Mouse (Mus musculus) stomach, postnatal 0 days (tissue): Measurements from ENCODE around the gene Ick. TPM values are rescaled to one million over a fixed set of nuclear protein-coding genes. Genes with fewer than 3 reads are reported as not detected.

Source experiments
- ATAC-seq: fragments of 200-750 bp; cut with Nextera tagmentation; 2 replicates; pipeline ENCODE4 v1.8.0; 2017; ENCODE audit not compliant: low FRiP score, low TSS enrichment
- DNase-seq: peaks from one replicate; pipeline ENCODE4 v3.0.0-alpha.2; 2016; ENCODE audit warnings: low spot score
- H3K27ac ChIP-seq: fragments of 300-500 bp; sonication (generic); replicated peaks from 2 replicates; pipeline ENCODE4 v1.5.1; 2014; ENCODE audit warnings: mild to moderate bottlenecking, control low read depth
- H3K27me3 ChIP-seq: fragments of 300-500 bp; sonication (generic); 2 replicates; pipeline ENCODE4 v1.6.1; 2014; ENCODE audit warnings: low read length; ENCODE audit not compliant: control insufficient read depth, insufficient read depth
- H3K36me3 ChIP-seq: fragments of 300-500 bp; sonication (generic); 2 replicates; pipeline ENCODE4 v1.6.1; 2014; ENCODE audit warnings: low read length, mixed read lengths; ENCODE audit not compliant: control insufficient read depth, insufficient read depth
- H3K4me1 ChIP-seq: fragments of 300-500 bp; sonication (generic); replicated peaks from 2 replicates; pipeline ENCODE4 v1.6.1; 2014; ENCODE audit warnings: antibody characterized with exemption; ENCODE audit not compliant: control insufficient read depth, insufficient read depth
- H3K4me2 ChIP-seq: fragments of 300-500 bp; sonication (generic); replicated peaks from 2 replicates; pipeline ENCODE4 v1.6.1; 2014; ENCODE audit warnings: low read depth, mild to moderate bottlenecking, control low read depth, moderate library complexity
- H3K4me3 ChIP-seq: fragments of 300-500 bp; sonication (generic); 2 replicates; pipeline ENCODE4 v1.5.1; 2014; ENCODE audit warnings: low read depth, low read length, control low read depth
- H3K9ac ChIP-seq: fragments of 300-500 bp; sonication (generic); 2 replicates; pipeline ENCODE4 v1.6.1; 2014; ENCODE audit warnings: mild to moderate bottlenecking, low read length, control low read depth, mixed read lengths
- H3K9me3 ChIP-seq: fragments of 300-500 bp; sonication (generic); 2 replicates; pipeline ENCODE4 v1.6.1; 2016; ENCODE audit warnings: low read length; ENCODE audit not compliant: control insufficient read depth
- CTCF ChIP-seq: IDR thresholded peaks from 2 replicates; pipeline ENCODE4 v1.5.1; 2016; ENCODE audit warnings: antibody characterized with exemption, low read depth, mild to moderate bottlenecking, moderate library complexity
- EP300 ChIP-seq: optimal IDR thresholded peaks from 2 replicates; pipeline ENCODE3; 2016; ENCODE audit warnings: antibody characterized with exemption
- WGBS: fragments of 180-500 bp; shearing (Covaris S2); extraction: QIAGEN DNeasy Blood & Tissue Kit; methylation state at CpG from one replicate; pipeline ENCODE4 v1.1.7; 2014; 5-methylcytosine and 5-hydroxymethylcytosine counted together
- polyA plus RNA-seq: library from polyadenylated mRNA; unstranded; fragments of >200 nt; fragmentation: Nextera tagmentation; extraction: Ambion mirVana; gene quantifications from 2 replicates; pipeline ENCODE4 v1.2.1, GENCODE M21; 2015

Gene Ick
- polyA plus RNA-seq, 1 experiment from 2014 or later, result 28.5 TPM

DNA sequence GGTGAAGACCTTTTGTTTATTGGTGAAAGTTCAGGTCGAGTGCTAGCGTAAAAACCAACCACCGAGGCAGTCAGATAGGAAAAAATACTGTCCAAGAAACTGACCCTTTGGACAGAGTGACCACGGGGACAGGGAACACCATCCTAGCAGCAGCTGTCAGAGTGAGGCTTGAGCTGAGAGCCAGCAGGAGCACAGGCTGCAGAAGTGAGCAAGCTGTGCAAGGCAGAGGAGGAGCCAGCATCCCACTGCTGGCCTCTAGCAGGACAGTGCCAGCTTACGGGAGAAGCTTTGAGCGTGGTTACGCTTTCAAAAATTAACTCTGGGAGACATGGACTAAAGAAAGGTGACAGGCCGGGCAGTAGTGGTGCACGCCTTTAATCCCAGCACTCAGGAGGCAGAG lies 21.2 kb upstream of the Ick start:
- no peak overlapping the region for H3K9ac ChIP-seq
- TF ChIP-seq CTCF, result no peak
- TF ChIP-seq EP300, result no peak
- H3K4me2 ChIP-seq, result no peak overlapping the region
- H3K36me3 ChIP-seq, result peaks cover 27% of the 10 kb centered on the region
- ATAC-seq (no peak), DNase-seq (no peak)
- WGBS, result 95% methylated on average over 9 of the region's 9 CpGs
- H3K9me3 ChIP-seq, result no peaks in the 10 kb centered on the region
- H3K27me3 ChIP-seq, result no peaks in the 10 kb centered on the region
- no peak overlapping the region for H3K27ac ChIP-seq
- no peak overlapping the region for H3K4me3 ChIP-seq
- H3K4me1 ChIP-seq, result no peaks in the 10 kb centered on the region

DNA sequence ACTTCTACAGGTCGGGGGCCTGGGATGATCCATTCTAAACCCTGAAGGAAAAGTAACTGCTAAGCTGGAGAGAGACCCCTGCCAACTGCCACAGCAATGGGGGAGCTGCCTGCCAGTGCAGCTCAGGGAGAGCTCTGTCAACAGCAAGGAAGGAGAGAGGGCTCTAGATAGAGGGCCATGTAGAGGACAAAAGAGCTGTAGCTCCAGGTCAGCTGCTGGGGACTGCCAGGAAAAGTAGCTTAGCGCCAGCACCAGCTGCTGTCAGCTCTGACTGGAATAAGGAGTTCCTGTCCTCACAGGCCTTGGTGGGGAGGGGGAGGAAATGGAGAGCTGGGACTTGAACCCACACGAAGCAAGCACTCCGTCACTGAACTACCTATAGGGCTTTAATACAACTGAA lies 20.5 kb upstream of the Ick start:
- Histone ChIP-seq H3K36me3 (peaks cover 28% of the 10 kb centered on the region), H3K4me2 (no peak overlapping the region), H3K9ac (no peak overlapping the region), H3K9me3 (no peaks in the 10 kb centered on the region), H3K27me3 (no peaks in the 10 kb centered on the region), H3K4me1 (no peaks in the 10 kb centered on the region), H3K4me3 (no peak overlapping the region), H3K27ac (no peak overlapping the region)
- no peak for DNase-seq
- TF ChIP-seq EP300 (no peak), CTCF (no peak)
- 71% methylated on average over 4 of the region's 4 CpGs for WGBS
- ATAC-seq, result peak; percentile 29; the same call in 1 of the 2 replicates

DNA sequence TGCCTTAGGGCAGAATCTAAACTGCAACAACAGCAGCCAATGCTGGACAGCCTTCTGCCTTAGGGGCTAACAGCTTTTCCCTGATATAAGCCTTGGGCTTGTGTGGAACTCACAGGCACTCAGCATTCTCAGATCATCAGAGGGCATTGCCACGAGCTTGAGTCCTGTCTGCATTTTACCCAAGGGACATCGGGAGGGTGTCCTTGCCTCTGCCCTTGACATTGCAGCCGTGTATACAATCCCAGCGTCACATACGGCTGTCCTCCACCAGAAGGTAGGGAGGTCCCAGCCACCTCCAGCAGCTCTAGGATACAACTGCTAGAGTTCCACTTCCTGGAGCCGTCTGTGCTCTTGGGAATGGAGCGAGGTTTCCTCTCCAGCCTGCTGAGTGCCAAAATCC lies 20.0 kb upstream of the Ick start:
- DNase-seq, result no peak
- peaks cover 27% of the 10 kb centered on the region for H3K36me3 ChIP-seq
- no peak overlapping the region for H3K27ac ChIP-seq
- WGBS, result 79% methylated on average over 7 of the region's 7 CpGs
- H3K4me1 ChIP-seq, result no peaks in the 10 kb centered on the region
- no peak overlapping the region for H3K4me3 ChIP-seq
- no peaks in the 10 kb centered on the region for H3K9me3 ChIP-seq
- TF ChIP-seq EP300, result no peak
- TF ChIP-seq CTCF, result no peak
- H3K9ac ChIP-seq, result no peak overlapping the region
- no peak overlapping the region for H3K4me2 ChIP-seq
- no peaks in the 10 kb centered on the region for H3K27me3 ChIP-seq
- no peak for ATAC-seq

DNA sequence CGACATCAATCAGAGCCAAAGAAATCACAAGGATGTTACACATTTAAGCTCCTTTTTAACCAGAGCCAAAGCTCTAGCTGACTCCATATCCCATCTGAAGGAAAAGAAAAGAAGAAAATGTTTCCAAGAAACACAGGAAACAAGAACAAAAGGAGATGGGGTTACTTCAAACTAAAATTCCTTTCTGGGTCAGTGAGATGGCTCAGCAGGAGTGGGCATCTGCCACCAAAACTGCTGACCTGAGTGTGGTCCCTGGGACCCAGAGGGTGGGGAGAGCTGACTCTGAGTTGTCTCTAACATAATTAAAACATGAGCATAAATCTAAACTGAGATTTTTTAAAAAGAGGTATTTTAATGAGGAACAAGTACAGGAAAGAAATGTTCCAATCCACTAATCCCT lies 19.1 kb upstream of the Ick start:
- WGBS, result 91% methylated on average over 1 of the region's 1 CpGs
- no peak for DNase-seq
- TF ChIP-seq CTCF (no peak), EP300 (no peak)
- Histone ChIP-seq H3K4me1 (no peaks in the 10 kb centered on the region), H3K27ac (no peak overlapping the region), H3K4me2 (no peak overlapping the region), H3K9me3 (no peaks in the 10 kb centered on the region), H3K4me3 (no peak overlapping the region), H3K36me3 (peaks cover 21% of the 10 kb centered on the region), H3K27me3 (no peaks in the 10 kb centered on the region), H3K9ac (no peak overlapping the region)
- no peak for ATAC-seq

DNA sequence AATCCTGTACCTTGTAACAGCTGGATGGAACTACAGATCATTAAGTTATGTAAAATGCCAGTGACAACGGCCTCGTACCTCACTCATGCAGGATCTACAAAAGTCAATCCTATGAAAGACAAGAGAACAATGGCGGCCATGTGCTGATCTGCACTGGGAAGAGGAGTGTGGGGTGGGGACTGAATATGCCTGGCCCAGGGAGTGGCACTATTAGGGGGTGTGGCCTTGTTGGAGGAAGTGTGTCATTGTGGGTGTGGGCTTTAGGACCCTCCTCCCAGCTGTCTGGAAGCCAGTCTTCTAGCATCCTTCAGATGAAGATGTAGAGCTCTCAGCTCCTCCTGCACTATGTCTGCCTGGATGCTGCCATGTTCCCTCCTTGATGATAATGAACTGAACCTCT lies 18.4 kb upstream of the Ick start:
- TF ChIP-seq CTCF (no peak), EP300 (no peak)
- DNase-seq (no peak), ATAC-seq (no peak)
- Histone ChIP-seq H3K9ac (no peak overlapping the region), H3K4me1 (no peaks in the 10 kb centered on the region), H3K36me3 (peaks cover 20% of the 10 kb centered on the region; the same call in 1 of the 2 replicates), H3K4me3 (no peak overlapping the region), H3K9me3 (no peaks in the 10 kb centered on the region), H3K27ac (no peak overlapping the region), H3K27me3 (no peaks in the 10 kb centered on the region), H3K4me2 (no peak overlapping the region)
- WGBS, result 81% methylated on average over 3 of the region's 3 CpGs

DNA sequence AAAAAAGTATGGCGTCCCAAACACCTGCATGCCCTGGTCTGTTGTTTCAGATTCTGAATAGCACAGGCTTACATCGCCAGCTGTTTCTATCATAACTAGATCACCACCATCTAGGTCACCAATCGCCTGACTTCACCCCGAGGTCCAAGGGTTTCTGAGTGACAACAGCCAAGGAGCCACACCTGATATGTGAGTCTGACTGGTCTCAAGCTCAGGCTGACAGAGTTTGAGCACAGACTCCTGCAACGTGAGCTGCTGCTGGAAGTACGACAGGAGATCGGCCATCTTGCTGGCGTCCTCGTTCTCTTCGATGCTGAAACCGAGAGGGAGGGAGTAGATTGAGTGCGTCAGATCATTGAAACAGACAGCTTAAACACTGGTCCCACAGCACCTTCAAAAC lies 13.3 kb upstream of the Ick start:
- Histone ChIP-seq H3K4me3 (no peak overlapping the region), H3K9ac (no peak overlapping the region), H3K27me3 (no peaks in the 10 kb centered on the region), H3K36me3 (peaks cover 32% of the 10 kb centered on the region), H3K4me1 (no peaks in the 10 kb centered on the region), H3K27ac (no peak overlapping the region), H3K9me3 (no peaks in the 10 kb centered on the region), H3K4me2 (no peak overlapping the region)
- ATAC-seq, result no peak
- TF ChIP-seq EP300 (no peak), CTCF (no peak)
- DNase-seq, result no peak
- 93% methylated on average over 12 of the region's 12 CpGs for WGBS
